Mouse (Mus musculus) limb, embryonic 15.5 days (tissue): ENCODE results near the gene Qsox2. TPM values are rescaled to one million over a fixed set of nuclear protein-coding genes. Genes with fewer than 3 reads are reported as not detected.

Source experiments
- ATAC-seq: fragments of 200-750 bp; cut with Nextera tagmentation; 2 replicates; pipeline ENCODE4 v1.8.0; 2017; ENCODE audit warnings: low read depth, moderate TSS enrichment; ENCODE audit not compliant: insufficient number of reproducible peaks, low FRiP score, low TSS enrichment
- H3K27ac ChIP-seq: fragments of 300-500 bp; sonication (generic); 2 replicates; pipeline ENCODE4 v1.5.1; 2015; ENCODE audit warnings: moderate library complexity, mild to moderate bottlenecking, inconsistent platforms
- H3K27me3 ChIP-seq: fragments of 300-500 bp; sonication (generic); 2 replicates; pipeline ENCODE4 v1.6.1; 2015; ENCODE audit warnings: inconsistent platforms
- H3K36me3 ChIP-seq: fragments of 300-500 bp; sonication (generic); 2 replicates; pipeline ENCODE4 v1.6.1; 2015; ENCODE audit warnings: inconsistent platforms
- H3K4me1 ChIP-seq: fragments of 300-500 bp; sonication (generic); 2 replicates; pipeline ENCODE4 v1.6.1; 2015; ENCODE audit warnings: inconsistent platforms
- H3K4me2 ChIP-seq: fragments of 300-500 bp; sonication (generic); 2 replicates; pipeline ENCODE4 v1.6.1; 2015; ENCODE audit warnings: mild to moderate bottlenecking, inconsistent platforms
- H3K4me3 ChIP-seq: fragments of 300-500 bp; sonication (generic); 2 replicates; pipeline ENCODE4 v1.5.1; 2015; ENCODE audit warnings: mild to moderate bottlenecking, inconsistent platforms
- H3K9ac ChIP-seq: fragments of 300-500 bp; sonication (generic); 2 replicates; pipeline ENCODE4 v1.6.1; 2015; ENCODE audit warnings: inconsistent platforms
- H3K9me3 ChIP-seq: fragments of 300-500 bp; sonication (generic); 2 replicates; pipeline ENCODE4 v1.6.1; 2016; ENCODE audit warnings: inconsistent platforms
- WGBS: fragments of 180-500 bp; shearing (Covaris S2); methylation state at CpG from one replicate; pipeline ENCODE4 v1.1.7; 2015; 5-methylcytosine and 5-hydroxymethylcytosine counted together
- polyA plus RNA-seq: library from polyadenylated mRNA; unstranded; fragments of >200 nt; fragmentation: Nextera tagmentation; extraction: Ambion mirVana; gene quantifications from 2 replicates; pipeline ENCODE4 v1.2.1, GENCODE M21; 2015

Qsox2 gene
- polyA plus RNA-seq, 1 experiment from 2014 or later, result 20.7 TPM

- H3K9me3 ChIP-seq, result no peaks in the 10 kb centered on the region
- H3K4me3 ChIP-seq, result no peak overlapping the region
- no peak for ATAC-seq
- no peaks in the 10 kb centered on the region for H3K4me1 ChIP-seq
- H3K27me3 ChIP-seq, result no peaks in the 10 kb centered on the region
- WGBS, result 62% methylated on average over 8 of the region's 8 CpGs
- no peaks in the 10 kb centered on the region for H3K36me3 ChIP-seq
- H3K27ac ChIP-seq, result peak overlapping the region; percentile 68; the same call in 1 of the 2 replicates
- H3K9ac ChIP-seq, result no peak overlapping the region
- H3K4me2 ChIP-seq, result no peak overlapping the region
Measured at GRCm38 (mm10) chr2:26252514-26253206, 15.3 kb upstream of the Qsox2 start.

- Histone ChIP-seq H3K4me1 (no peaks in the 10 kb centered on the region), H3K9me3 (no peaks in the 10 kb centered on the region), H3K4me2 (no peak overlapping the region), H3K4me3 (no peak overlapping the region), H3K27me3 (no peaks in the 10 kb centered on the region), H3K9ac (no peak overlapping the region), H3K27ac (no peak overlapping the region), H3K36me3 (no peaks in the 10 kb centered on the region)
- 36% methylated on average over 3 of the region's 3 CpGs for WGBS
- ATAC-seq, result no peak; the same call in 1 of the 2 replicates
Measured at GRCm38 (mm10) chr2:26247531-26247930, 10.2 kb upstream of the Qsox2 start.

GRCm38 (mm10) chr2:26240841-26241240 lies 3.5 kb upstream of the Qsox2 start:
- Histone ChIP-seq H3K9ac (no peak overlapping the region), H3K4me2 (no peak overlapping the region), H3K9me3 (no peaks in the 10 kb centered on the region), H3K36me3 (no peaks in the 10 kb centered on the region), H3K27ac (0 out of 2 replicates have a peak overlapping the region, but pooled peaks have one; percentile 27), H3K4me3 (no peak overlapping the region), H3K4me1 (peaks cover 28% of the 10 kb centered on the region), H3K27me3 (no peaks in the 10 kb centered on the region)
- 36% methylated on average over 3 of the region's 3 CpGs for whole genome bisulfite sequencing
- ATAC-seq, result no peak

GRCm38 (mm10) chr2:26240330-26240729 lies 3.0 kb upstream of the Qsox2 start:
- H3K9me3 ChIP-seq, result no peaks in the 10 kb centered on the region
- H3K4me2 ChIP-seq, result 0 out of 2 replicates have a peak overlapping the region, but pooled peaks have one; percentile 25
- no peaks in the 10 kb centered on the region for H3K27me3 ChIP-seq
- 23% methylated on average over 9 of the region's 9 CpGs for WGBS
- peaks cover 28% of the 10 kb centered on the region for H3K4me1 ChIP-seq
- H3K9ac ChIP-seq, result no peak overlapping the region
- no peak overlapping the region for H3K27ac ChIP-seq
- ATAC-seq, result no peak
- H3K36me3 ChIP-seq, result no peaks in the 10 kb centered on the region
- H3K4me3 ChIP-seq, result no peak overlapping the region

- peak overlapping the region; percentile 87 for H3K4me2 ChIP-seq
- peak; percentile 30; the same call in 1 of the 2 replicates for ATAC-seq
- 0 out of 2 replicates have a peak, but pooled peaks cover 4% of the 10 kb centered on the region for H3K36me3 ChIP-seq
- under 1% methylated on average over 51 of the region's 51 CpGs for WGBS
- H3K27ac ChIP-seq, result peak overlapping the region; percentile 84
- H3K9ac ChIP-seq, result peak overlapping the region; percentile 76
- no peaks in the 10 kb centered on the region for H3K9me3 ChIP-seq
- peak overlapping the region; percentile 89 for H3K4me3 ChIP-seq
- H3K27me3 ChIP-seq, result no peaks in the 10 kb centered on the region
- H3K4me1 ChIP-seq, result peaks cover 28% of the 10 kb centered on the region
Measured at GRCm38 (mm10) chr2:26236681-26237289, 540 bp downstream of the Qsox2 start.

GRCm38 (mm10) chr2:26234771-26235170 lies 2.6 kb downstream of the Qsox2 start:
- H3K27me3 ChIP-seq, result no peaks in the 10 kb centered on the region
- no peak overlapping the region for H3K27ac ChIP-seq
- no peak overlapping the region for H3K9ac ChIP-seq
- peaks cover 13% of the 10 kb centered on the region for H3K4me1 ChIP-seq
- no peaks in the 10 kb centered on the region for H3K9me3 ChIP-seq
- H3K36me3 ChIP-seq, result 0 out of 2 replicates have a peak, but pooled peaks cover 4% of the 10 kb centered on the region
- no peak overlapping the region for H3K4me2 ChIP-seq
- 83% methylated on average over 2 of the region's 2 CpGs for WGBS
- no peak for ATAC-seq
- no peak overlapping the region for H3K4me3 ChIP-seq

- Histone ChIP-seq H3K27ac (no peak overlapping the region), H3K9me3 (no peaks in the 10 kb centered on the region)
- 80% methylated on average over 5 of the region's 5 CpGs for WGBS
Measured at GRCm38 (mm10) chr2:26234253-26234652, 3.1 kb downstream of the Qsox2 start.

GRCm38 (mm10) chr2:26231366-26231765 lies 6.0 kb downstream of the Qsox2 start:
- 69% methylated on average over 3 of the region's 3 CpGs for WGBS
- Histone ChIP-seq H3K36me3 (0 out of 2 replicates have a peak, but pooled peaks cover 9% of the 10 kb centered on the region), H3K9me3 (no peaks in the 10 kb centered on the region), H3K27me3 (no peaks in the 10 kb centered on the region), H3K4me1 (peaks cover 4% of the 10 kb centered on the region), H3K27ac (no peak overlapping the region), H3K9ac (no peak overlapping the region), H3K4me2 (no peak overlapping the region), H3K4me3 (no peak overlapping the region)
- no peak for ATAC-seq

More at GRCm38 (mm10) chr2:26234253-26234652, 3.1 kb downstream of the Qsox2 start:
- peaks cover 10% of the 10 kb centered on the region for H3K4me1 ChIP-seq
- no peak overlapping the region for H3K9ac ChIP-seq
- H3K27me3 ChIP-seq, result no peaks in the 10 kb centered on the region
- no peak overlapping the region for H3K4me2 ChIP-seq
- ATAC-seq, result no peak
- no peak overlapping the region for H3K4me3 ChIP-seq
- H3K36me3 ChIP-seq, result 0 out of 2 replicates have a peak, but pooled peaks cover 4% of the 10 kb centered on the region

GRCm38 (mm10) chr2:26230253-26230652 lies 7.1 kb downstream of the Qsox2 start:
- Histone ChIP-seq H3K4me1 (no peaks in the 10 kb centered on the region), H3K27ac (no peak overlapping the region), H3K9me3 (no peaks in the 10 kb centered on the region), H3K4me2 (no peak overlapping the region), H3K4me3 (no peak overlapping the region), H3K36me3 (peaks cover 16% of the 10 kb centered on the region; the same call in 1 of the 2 replicates), H3K9ac (no peak overlapping the region), H3K27me3 (no peaks in the 10 kb centered on the region)
- no peak for ATAC-seq
- WGBS, result 42% methylated on average over 4 of the region's 4 CpGs

GRCm38 (mm10) chr2:26227788-26228187 lies 9.5 kb downstream of the Qsox2 start:
- 0 out of 2 replicates have a peak, but pooled peaks have one; percentile 23 for ATAC-seq
- Histone ChIP-seq H3K9ac (no peak overlapping the region), H3K9me3 (no peaks in the 10 kb centered on the region), H3K4me1 (no peaks in the 10 kb centered on the region), H3K27me3 (no peaks in the 10 kb centered on the region), H3K4me3 (no peak overlapping the region), H3K4me2 (no peak overlapping the region), H3K27ac (no peak overlapping the region), H3K36me3 (peaks cover 24% of the 10 kb centered on the region)
- WGBS, result 61% methylated on average over 1 of the region's 1 CpGs

GRCm38 (mm10) chr2:26225242-26225641 lies 12.1 kb downstream of the Qsox2 start:
- Histone ChIP-seq H3K4me1 (no peaks in the 10 kb centered on the region), H3K27me3 (no peaks in the 10 kb centered on the region), H3K27ac (no peak overlapping the region), H3K9ac (no peak overlapping the region), H3K4me3 (no peak overlapping the region), H3K36me3 (peaks cover 49% of the 10 kb centered on the region), H3K4me2 (no peak overlapping the region), H3K9me3 (no peaks in the 10 kb centered on the region)
- ATAC-seq, result no peak
- 76% methylated on average over 4 of the region's 4 CpGs for WGBS

GRCm38 (mm10) chr2:26223961-26224360 lies 13.4 kb downstream of the Qsox2 start:
- no peak overlapping the region for H3K4me3 ChIP-seq
- H3K27me3 ChIP-seq, result no peaks in the 10 kb centered on the region
- no peaks in the 10 kb centered on the region for H3K9me3 ChIP-seq
- WGBS, result 73% methylated on average over 3 of the region's 3 CpGs
- H3K9ac ChIP-seq, result no peak overlapping the region
- H3K36me3 ChIP-seq, result peaks cover 62% of the 10 kb centered on the region
- no peak for ATAC-seq
- no peak overlapping the region for H3K27ac ChIP-seq
- H3K4me1 ChIP-seq, result no peaks in the 10 kb centered on the region
- no peak overlapping the region for H3K4me2 ChIP-seq
